Mouse (Mus musculus) frontal cortex, postnatal 14 days (tissue): ENCODE data around the gene Gltpd2.
"Not testable (repeated sequence)": the region's sequence is repeated elsewhere in the genome, so short reads cannot be mapped to it uniquely, and the experiment has no call there.

Experiments
- DNase-seq, 2 experiments: peaks; one replicate each; pipeline ENCODE4 v3.0.0; 2022; ENCODE audit warnings: low spot score in 2 of 2

Gltpd2 gene

DNA sequence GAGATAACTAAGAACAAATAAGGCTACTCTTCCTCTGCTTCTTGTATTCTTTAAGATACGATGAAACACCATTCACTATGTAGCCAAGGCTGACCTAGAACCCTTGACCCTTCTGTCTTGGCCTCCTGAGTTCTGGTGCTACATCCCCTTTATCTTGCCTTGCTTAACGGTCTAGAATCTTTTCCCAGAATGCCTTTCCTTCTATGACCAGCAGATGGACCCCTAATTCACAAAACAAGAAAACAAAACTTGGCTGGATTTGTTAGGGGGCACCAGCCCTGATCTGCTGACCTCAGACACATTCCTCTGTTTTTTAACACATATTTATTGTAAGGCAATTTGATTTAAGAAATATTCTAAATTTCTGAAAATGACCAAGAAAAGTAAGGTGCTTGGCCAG lies 2.6 kb upstream of the Gltpd2 start:
- no peak for DNase-seq

DNA sequence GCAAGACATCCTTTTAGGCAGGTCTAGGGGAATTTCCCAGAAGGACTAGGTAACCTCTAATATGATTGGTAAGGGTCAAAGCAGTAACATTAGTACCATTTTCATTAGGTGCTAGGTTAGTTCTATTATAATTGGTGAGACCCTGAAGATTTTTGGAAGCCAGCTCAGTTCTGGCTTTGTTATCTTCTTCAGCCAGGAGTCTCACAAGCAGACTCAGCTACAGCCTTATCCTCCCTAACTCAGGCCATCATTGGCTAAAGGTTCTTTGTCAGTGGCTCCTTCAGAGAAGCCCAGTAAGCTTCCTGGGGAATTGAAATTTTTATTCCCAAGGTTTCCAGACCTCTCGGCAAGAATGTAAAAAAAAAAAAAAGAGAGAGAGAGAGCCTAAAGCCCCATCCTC lies 560 bp upstream of the Gltpd2 start:
- no peak for DNase-seq

DNA sequence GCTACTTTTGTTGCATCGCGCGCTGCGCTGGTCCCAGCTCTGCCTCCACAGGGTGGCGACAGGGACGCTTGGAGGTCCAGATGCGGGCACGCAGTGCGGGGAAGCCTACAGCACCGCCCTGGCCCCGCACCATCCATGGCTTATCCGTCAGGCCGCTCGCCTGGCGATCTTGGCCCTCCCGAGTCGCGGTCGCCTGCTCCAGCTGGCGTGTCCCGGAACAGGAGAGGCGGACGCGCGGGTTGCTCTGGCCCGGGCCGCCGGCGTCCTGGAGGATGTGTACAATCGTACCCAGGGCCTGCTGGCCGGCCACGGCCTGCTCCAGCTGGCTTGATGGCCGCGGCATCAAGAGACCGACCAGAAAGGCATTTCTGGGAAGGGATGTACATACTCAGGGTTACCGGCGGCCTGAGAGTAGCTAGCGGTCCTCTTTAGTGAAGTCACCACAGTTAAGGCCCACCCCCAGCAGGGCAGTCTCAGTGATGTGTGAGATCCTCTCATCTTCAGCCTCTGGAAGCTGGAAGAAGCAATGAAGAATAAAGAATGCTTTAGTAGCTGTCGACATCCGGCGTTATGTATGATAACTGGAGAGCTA lies 1.3 kb downstream of the Gltpd2 start:
- DNase-seq: no peak

DNA sequence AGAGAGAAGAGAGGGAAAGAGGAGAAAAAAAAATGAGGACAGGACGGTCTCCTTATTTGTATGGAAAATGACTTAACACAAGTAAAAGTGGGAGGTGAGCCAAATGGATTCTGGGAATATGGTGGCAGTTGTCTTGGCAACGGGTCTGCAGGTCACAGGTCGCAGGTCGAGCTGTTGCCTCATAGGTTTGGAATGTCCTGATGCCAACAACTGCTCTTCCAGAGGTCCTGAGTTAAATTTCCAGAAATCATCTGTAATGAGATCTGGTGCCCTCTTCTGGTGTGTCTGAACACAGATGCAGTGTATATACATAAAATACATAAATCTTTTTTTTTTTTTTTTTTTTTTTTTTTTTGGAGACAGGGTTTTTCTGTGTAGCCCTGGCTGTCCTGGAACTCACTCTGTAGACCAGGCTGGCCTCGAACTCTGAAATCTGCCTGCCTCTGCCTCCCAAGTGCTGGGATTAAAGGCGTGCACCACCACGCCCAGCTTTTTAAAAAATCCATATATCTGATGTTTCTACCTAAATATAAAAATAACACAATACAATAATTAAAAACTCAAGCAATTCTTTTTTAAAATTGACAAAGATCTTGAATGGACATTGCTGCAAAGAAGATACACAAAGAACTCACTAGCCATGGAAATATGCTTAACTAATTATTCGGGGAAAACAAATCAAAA lies 4.5 kb downstream of the Gltpd2 start:
- DNase-seq: not testable (repeated sequence)

DNA sequence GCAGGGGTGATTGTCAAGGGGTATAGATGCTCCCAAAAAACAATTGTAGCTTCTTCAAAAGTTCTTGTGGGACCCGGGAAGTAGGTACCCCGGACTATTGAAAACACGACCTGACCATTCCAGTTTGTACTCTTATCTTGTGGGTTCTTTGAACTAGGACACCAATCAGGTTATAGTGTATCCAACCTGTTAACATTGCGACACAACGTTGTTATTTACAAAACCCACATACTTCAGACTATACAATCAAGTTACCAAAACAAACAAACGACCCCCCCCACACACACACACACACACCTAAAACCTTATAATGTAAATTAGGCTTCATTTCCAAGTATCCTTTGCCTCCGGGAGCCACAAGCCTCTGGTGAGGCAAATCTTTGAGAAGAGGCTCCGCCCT lies 5.8 kb downstream of the Gltpd2 start:
- DNase-seq: no peak

DNA sequence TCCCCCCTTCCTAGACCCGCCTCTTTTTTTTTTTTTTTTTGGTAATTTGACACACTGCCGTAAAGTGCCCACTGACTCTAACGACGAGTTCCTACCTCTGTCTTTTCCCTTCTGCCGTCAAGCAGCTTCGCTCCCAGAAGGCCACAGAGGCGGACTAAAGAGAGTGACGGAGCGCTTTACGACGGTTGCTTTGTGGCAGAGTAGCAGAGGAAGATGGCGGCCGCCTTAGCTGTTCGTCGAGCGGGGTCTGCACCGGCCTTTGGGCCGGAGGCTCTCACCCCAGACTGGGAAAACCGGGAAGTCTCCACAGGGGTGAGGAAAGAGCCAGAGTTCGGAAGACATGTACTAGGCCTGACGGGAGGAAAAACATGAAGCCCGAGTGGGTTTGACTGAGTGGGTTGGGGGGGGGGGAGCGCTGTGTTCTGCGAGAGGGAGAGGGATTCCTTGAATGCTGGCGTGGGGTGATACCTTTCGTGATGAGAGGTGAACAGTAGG lies 6.2 kb downstream of the Gltpd2 start, which contains the start of gene Psmb6:
TSS of gene Psmb6 (plus strand) at position 184 of the 495 bp plus-strand sequence.
- peak; percentile 88 to 93 for DNase-seq

DNA sequence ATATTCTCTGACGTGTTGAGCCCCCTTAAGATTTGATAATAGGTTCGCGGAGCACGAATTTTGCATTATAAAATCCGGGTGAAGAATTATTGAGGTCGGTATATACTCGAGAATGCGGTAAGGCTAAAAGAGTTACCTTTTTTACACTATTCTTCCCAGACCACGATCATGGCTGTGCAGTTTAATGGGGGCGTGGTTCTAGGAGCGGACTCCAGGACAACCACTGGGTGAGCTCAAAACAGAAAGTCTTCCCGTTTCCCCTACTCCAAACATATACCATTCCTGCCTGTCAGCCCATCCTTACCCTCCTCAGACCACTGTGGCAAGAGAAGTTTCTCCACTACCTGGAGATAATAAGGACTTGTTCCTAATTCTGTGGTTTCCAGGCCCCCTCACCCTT lies 6.7 kb downstream of the Gltpd2 start:
- DNase-seq: no peak

DNA sequence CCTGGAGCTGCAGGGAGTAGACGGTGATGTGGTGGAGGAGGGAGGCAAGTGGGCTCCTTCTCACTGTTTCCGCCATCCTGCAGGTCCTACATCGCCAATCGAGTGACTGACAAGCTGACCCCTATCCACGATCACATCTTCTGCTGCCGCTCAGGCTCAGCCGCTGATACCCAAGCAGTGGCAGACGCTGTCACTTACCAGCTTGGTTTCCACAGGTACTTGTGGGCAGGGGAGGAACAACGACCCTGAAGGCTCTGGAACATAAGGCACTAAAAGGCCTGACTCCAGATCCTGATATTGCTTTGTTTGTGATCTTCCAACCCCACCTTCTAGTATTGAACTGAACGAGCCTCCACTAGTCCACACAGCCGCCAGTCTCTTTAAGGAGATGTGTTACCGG lies 7.2 kb downstream of the Gltpd2 start:
- DNase-seq: no peak

DNA sequence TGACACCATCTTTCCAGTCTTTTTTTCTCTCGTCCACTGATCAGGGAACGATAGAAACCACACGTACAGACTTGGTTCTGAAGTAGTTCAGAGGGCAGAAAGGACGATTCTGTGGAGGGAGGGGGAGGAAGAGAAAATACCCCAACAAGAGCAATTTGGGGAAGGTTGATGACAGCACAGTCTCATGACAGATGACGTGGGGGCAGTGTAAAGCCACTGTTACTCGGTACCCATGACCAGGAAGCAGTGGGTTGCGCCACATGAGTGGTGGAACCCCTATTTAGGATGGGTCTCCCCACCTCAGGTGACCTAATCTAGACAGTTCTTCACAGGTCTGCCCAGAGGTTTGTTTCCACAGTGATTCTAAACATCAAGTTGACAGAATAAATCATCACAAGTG lies 9.6 kb downstream of the Gltpd2 start:
- DNase-seq: no peak

DNA sequence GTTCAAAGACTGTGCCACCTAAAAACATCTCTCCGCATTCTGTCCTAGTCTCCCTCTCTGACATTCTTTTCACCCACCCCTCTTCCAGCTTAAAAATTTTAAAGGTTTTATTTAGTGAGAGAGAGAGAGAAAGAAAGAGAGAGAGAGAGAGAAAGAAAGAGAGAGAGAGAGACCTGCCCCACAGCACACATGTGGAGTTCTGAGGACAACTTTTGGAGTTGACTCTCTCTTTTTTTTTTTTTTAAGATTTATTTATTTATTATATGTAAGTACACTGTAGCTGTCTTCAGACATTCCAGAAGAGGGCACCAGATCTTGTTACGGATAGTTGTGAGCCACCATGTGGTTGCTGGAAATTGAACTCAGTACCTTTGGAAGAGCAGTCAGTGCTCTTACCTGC lies 12.1 kb downstream of the Gltpd2 start:
- DNase-seq: not testable (repeated sequence)

DNA sequence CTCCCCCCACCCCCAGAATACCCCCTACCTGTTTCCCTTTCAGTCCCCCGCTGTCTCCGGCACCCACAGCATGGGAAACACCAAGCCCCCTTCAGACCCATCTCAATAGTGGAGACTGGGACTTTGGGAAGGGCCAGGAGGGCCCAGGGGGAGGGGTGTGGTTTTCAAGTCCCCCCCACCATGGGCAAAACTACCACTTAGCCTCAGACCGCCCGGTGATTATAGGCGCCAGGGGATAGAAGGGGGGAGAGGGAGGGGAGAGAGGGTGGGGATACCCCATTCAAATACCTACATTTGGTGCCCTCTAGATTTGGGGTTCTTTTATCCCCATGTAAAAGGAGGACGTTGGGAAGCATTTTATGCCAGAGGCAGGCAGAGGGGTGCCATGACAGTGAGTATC lies 13.8 kb downstream of the Gltpd2 start, which contains the start of gene Gm40193:
TSS of gene Gm40193 (minus strand) at position 101 of the 400 bp plus-strand sequence.
- DNase-seq: no peak

DNA sequence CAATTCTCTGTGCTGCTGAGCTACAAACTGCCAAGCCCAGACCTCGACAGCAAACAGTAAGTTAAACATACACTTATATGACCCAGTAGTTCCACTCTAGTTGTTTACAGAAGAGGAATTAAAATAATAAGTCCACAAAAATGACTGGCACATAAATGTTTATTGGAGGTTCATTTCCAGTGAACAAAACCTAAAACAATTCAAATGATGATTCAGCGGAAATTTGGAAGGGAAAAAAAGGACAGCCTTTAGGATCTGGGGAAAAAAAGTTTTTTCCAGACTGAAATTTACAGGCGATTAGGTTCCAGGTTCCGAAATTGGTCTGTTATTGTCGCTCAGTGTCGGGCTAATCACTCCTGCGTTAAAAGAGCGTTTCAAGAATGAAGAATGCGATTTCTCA lies 20.4 kb downstream of the Gltpd2 start:
- DNase-seq: no peak

DNA sequence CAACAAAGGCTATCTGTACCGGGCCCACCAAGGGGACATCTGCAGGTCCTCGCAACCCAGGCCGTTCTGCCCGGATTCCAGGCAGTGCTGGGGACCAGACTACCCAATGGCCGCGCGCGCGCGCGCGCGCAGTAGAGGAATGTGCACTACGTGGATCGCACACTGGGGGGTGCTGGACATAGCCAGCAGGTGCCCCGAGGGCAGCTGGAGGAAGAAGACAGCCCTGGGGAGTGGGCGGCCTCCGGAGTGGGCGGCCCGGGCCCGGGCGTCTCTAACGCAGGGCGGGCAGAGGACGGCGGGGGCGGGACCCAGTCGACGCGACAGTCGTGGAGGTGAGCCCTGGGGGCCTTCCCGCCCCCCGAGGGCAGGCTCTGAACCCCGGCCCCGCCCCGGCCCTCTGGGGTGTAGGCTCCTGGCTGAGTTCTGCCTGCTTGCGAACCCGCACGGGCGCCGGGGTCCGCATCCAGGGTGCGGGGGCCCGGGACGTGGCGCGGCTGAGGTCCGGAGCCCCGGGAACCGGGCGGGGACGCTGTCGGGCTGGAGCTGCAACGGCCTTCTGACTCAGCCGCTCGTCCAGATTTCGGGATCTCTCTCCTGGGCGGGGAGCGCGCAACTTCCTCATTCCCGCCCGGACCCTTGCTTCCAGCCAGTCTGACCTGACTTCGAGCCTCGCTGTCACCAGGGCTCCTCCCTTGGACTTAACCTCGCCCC lies 21.0 kb downstream of the Gltpd2 start, which contains the start of gene Pld2:
TSS of gene Pld2 (plus strand) at position 188 of the 711 bp plus-strand sequence.
- peak; percentile 55 to 60 for DNase-seq

DNA sequence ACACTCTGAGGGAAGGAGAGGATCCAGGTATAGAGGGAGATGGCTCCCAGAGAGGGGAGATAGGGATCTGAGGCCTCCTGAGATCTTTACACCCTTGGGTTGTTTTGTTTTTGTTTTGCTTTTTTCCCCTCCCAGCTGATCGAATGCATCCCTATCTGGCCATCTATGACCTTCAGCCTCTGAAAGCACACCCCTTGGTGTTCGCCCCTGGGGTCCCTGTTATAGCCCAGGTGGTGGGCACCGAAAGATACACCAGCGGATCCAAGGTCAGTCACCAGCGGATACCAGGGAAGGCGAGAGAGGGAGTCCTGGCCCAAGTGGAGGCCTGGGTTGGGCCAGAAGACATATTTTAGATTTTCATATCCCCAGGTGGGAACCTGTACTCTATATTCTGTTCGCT lies 21.9 kb downstream of the Gltpd2 start:
- no peak for DNase-seq

DNA sequence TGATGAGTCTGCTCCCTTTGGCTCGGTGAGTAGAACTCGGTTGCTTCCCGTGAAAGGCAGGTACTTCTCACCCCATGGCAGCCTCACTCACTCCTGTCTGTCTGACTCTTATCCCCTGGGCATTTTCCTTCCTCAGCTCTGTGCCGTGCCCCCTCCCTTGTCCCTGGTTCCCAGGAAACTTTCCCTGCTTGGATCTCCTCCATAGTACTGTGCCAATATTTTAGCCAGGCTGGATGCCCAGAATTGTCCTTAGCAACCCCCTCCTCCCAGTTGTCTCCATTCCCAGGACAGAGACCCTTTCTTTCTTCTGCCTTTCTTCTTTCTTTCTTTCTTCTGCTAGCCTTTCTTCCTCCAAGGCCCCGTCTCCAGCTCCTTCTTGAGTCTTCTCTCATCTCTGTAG lies 22.4 kb downstream of the Gltpd2 start:
- no peak for DNase-seq

DNA sequence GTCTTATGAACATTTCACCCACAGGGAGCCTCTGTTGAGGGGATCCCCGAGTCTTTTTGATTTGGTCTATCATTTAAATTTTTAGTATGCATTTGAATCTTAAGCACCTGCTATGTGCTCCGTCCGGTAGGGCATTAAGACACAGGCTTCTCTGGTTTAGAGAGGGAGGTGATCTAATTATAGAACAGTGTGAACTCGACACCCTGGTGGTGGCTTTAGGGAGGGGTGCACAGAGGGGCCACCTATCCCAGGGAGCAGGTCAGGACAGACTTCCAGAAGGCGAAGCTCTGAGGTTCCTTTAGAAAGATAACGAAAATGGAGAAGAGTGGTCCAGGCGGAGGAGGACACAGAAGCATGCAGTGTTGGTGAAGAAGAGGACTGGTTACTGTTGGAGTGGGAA lies 25.5 kb downstream of the Gltpd2 start:
- DNase-seq: no peak

DNA sequence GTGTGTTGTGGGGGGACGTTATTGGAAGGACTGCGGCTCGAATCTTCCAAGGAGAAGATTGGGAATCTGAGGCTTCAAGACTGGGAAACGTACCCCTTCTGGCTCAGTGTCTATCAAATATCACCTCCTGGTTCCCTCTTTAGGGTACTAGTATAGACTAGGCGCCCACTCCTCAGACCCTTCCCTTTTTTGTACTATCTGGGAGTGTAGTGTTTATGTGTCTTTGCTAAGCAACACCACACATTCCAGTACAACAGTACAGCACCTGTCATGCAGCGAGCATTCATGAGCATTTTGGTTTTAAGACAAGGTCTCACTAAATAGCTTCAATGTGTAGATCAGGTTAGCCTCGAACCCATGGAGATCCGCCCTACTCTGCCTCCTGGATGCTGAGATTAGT lies 32.5 kb downstream of the Gltpd2 start:
- no peak for DNase-seq

DNA sequence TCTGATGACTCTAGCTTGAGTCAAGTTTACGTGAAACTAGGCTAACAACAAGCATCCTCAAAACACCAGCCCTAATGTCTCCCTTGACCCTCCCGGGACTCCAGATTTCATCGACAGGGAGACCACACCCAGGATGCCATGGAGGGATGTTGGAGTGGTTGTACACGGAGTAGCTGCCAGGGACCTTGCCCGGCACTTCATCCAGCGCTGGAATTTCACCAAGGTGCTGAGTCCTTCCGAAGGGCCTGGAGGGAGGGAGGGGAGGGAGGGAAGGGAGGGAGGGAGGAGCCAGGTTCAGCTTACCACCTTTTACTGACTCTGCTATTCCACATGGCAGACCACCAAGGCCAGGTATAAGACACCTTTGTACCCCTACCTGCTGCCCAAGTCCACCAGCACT lies 34.9 kb downstream of the Gltpd2 start:
- DNase-seq: no peak

DNA sequence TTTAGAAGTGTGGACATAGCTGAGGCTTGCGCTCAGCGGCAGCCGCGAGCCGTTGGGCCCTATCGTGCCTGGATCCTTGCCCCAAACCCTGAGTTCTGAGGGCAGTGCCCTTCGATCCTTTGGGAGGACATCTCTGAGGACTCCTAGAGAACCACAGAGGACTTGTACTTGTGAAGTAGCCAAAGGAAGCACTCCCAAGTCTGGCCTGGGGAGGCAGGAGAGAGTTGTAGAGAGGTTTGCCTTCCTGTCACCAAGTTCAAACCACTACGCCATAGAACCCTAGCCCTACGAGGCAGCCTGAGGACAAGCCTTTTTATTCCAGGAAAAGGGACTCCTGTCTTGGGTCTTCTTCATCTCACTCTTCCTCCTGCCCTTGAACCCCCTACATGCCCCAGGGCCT lies 38.5 kb downstream of the Gltpd2 start:
- DNase-seq: no peak

DNA sequence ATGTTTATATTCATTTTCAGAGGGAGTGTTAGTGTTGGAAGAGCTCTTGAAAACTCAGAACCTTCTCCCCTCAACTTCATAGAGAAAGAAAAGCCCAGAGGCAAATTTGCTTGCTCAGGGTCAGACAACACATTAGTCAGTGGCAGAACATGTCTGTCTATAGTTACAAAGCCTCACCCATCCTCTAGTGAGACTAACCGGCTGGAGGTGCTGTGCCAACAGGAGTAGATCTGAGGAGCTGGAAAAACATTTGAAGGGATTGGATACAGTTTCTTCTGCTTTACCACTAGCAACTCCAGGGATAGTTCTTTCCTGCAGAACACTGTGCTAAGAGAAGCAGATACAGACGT lies 42.9 kb downstream of the Gltpd2 start:
- no peak for DNase-seq

DNA sequence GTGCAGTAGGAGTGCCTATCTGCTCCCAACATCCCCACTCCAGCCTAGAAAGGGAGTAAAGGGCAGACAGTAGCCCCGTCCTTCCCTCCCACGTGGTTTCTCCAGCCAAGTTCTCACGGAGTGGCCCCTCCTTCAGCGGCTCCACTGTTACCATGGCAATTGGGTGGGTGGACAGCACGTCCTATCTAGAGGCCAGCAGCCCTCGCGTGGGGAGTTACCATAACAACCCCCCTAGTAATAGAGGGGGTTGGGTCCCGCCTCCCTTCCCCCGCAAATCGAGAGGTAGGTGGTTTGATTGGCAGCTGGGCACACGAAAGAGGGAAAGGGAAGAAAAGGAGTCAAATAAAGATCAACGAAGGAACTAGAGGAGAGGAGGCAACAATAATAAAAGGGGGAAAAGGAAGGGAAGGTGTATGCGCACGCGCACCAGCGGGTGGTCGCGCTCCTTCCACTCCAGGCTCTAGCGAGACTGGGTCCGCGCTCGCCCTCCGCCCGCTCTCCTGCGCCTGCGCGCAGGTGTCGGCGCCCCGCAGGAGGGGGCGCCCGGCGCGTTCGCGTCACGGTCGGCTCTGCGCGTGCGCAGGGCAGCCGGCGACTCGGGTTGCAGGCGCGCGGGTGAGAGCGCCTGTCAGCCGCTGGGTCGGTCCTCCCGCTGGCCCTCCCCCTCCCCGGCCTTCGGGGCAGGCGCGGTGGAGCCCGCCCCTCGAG lies 43.4 kb downstream of the Gltpd2 start, which contains the start of gene Mink1:
TSS of gene Mink1 (plus strand) at position 595 of the 708 bp plus-strand sequence.
- DNase-seq: peak; percentile 79 to 86

DNA sequence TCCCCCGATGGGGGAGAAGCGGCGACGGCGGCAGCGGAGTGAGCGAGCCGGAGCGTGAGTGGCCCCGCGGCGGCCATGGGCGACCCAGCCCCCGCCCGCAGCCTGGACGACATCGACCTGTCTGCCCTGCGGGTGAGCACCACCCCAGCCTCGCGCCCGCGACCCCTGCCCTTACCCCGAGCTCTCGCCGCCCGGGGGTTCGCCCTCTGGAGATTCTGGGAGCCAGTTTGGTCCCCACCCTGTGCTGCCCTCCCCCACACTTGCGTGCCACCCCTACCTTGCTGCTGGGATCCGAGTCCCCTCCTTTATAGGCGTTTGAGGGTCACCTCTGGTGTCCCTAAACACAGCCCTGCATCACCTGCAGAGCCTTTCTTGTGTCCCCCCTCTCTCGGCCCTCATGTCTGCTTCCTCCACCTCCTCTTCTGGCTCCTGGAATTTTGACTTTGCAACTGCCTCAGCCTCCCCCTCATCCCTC lies 44.0 kb downstream of the Gltpd2 start:
- no peak for DNase-seq
